Mouse (Mus musculus): Measurements from ENCODE around the gene Ctnnd2.

Ctnnd2 gene

GRCm38 (mm10) chr15:30867429-30867828 lies 695.0 kb downstream of the Ctnnd2 start:
- in situ Hi-C loops (cut with MboI, MseI), result no loop called here

DNA sequence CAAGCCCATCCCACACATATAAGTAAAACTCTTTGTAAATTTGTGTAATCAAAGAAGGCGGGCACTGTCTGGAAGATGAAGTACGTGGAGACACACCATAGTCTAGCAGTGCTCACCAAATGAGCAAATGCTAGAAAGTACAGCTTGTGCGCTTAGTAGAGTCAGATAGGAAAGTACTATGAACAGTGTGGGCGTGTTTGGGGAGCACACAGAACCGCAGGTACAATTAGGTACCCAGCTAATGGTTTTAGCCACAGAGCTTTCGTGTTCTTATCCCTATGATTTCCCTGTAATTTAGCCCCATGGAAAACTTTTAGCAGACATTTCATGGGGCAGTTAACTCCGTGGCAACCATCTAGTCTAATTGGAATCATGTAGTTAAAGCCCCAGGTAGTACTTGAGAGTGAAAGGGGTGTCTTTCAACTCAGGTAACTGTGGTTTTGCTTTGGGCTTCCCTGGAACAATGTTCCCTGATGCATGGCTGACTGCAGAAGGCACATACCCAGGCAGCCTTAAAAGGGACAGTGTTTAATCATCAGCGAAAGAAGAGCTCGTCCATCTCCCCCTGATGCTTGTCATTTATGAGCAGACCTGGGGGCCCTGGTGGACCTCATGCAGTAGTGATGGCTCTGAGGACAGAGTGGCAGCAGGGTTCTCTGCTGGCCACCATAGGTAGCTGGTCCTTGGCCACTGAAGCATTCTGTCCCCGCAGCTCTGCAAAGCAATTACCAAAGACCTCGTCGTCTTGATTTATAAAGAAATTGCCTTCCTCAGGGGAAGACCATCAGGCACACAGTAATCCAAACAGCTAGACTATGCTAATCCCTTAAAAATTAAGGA lies 697.5 kb downstream of the Ctnnd2 start:
- in situ Hi-C loops (cut with MboI, MseI), result no loop called here

DNA sequence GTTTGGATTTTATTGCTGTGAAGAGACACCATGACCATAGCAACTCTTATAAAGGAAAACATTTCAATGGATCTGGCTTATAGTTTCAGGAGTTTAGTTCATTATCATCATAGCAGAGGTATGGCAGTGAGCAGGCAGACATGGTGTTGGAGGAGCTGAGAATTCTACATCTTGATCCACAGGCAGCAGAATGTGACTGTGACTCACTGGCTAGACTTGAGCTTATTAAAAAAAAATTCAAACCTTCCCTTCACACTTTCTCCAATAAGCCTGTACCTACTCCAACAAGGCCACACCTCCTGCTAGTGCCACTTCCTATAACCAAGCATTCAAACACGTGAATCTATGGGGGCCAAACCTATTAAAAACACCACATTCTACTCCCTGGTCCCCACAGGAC lies 703.1 kb downstream of the Ctnnd2 start:
- in situ Hi-C loops (cut with MboI, MseI), result loop anchor here (25.0 kb wide), 1 partner anchor 1863 kb away; no protein-coding TSS in a partner anchor

DNA sequence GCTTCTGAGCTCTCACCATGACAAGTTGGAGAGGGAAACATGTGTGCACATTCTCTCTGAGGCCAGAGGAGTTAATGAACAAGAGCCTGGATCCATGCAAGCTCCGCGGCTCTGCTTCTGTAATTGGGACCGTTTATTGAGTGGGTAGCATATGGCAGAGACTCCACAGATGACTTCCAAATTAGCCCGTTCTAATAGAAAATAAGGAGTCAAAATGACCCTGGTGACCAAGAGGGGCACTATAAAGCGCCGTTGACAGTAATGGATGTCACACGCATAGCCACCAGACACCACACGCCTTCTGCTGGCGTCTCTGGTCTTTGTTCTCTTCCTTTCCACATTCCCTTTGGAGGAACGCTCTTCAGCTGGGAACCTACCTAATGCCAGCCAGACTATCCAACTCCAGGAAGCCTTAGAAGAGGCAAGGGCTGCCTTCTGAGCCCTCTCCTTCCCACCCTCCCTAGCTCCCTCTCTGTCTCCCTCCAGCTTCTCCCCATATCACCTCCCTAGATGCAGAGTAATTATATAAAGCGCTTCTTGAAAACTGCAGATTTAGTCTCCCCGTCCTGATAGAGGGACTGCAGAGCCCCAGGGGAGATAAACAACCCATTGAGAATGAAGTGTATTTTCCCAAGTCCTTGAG lies 712.4 kb downstream of the Ctnnd2 start:
- in situ Hi-C loops (cut with MboI, MseI), result loop anchor here (25.0 kb wide), 1 partner anchor 1873 kb away; no protein-coding TSS in a partner anchor

- in situ Hi-C loops (cut with MboI, MseI), result loop anchor here (25.0 kb wide), 1 partner anchor 1873 kb away; no protein-coding TSS in a partner anchor
These were observed 713.0 kb downstream of the Ctnnd2 start for GRCm38 (mm10) chr15:30885410-30885809.

- in situ Hi-C loops (cut with MboI, MseI), result loop anchor here (25.0 kb wide), 1 partner anchor 1875 kb away; no protein-coding TSS in a partner anchor
These were observed 715.2 kb downstream of the Ctnnd2 start for GRCm38 (mm10) chr15:30887559-30887958.

- in situ Hi-C loops (cut with MboI, MseI), result loop anchor here (25.0 kb wide), 1 partner anchor 1880 kb away; no protein-coding TSS in a partner anchor
These were observed 719.6 kb downstream of the Ctnnd2 start for GRCm38 (mm10) chr15:30891986-30892385.

- in situ Hi-C loops (cut with MboI, MseI), result loop anchor here (25.0 kb wide), 1 partner anchor 1883 kb away; no protein-coding TSS in a partner anchor
These were observed 722.7 kb downstream of the Ctnnd2 start for GRCm38 (mm10) chr15:30895063-30895462.

DNA sequence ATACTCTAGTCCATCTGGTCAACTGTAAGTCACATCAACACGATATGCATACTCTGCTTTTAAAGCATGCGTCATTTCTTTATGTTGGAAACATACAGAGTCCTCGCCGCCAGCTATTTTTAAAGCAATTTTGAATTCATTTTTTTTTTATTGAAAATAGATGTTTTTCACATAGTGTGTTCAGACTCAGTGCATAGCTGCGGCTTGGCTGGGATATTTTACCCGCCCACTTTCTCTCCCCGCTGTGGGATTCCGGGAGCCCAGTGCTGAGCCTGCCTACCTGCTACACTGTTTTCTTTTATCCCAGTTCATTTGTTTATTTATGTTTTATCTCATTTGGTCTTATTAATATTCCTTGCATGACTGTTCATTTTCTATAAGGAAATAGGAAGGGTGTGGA lies 724.9 kb downstream of the Ctnnd2 start:
- in situ Hi-C loops (cut with MboI, MseI), result loop anchor here (25.0 kb wide), 1 partner anchor 1885 kb away; no protein-coding TSS in a partner anchor

DNA sequence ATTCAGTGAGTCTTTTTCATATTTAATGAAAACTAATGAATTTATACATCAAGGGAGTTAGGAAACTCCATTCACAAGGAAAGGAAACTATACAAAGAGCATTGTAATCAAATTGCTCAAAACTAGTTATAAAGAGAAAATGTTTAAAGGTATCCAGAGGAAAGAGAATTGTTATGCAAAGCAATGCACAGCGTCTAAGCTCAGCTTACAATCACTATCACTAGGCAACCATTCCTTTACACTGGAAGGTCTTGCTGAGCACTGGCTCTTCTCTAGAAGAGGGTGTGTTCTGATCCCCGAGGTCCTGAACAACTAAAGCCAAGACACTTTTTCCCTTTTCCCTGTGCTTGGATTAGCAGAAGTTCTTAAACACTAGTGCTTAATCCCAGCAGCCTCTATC lies 735.6 kb downstream of the Ctnnd2 start:
- in situ Hi-C loops (cut with MboI, MseI), result no loop called here

DNA sequence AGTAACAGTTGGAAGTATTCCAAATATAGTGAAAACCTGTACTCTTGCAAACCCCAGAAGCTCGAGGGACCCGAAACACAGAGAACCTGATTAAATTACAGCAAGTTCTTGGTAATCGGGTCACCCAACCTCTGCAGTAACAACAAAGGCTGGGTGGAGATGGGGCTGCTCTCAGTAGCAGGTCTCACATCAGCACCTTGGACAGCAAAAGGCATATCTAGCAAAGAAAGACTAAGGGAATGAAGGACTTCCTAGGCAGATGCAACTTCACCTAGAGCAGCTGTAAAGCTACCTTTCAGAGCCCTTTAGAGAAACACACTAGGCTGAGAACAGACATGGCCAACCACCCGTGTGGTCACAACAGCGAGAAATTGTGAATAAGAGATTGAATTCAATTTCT lies 741.0 kb downstream of the Ctnnd2 start:
- in situ Hi-C loops (cut with MboI, MseI), result no loop called here

DNA sequence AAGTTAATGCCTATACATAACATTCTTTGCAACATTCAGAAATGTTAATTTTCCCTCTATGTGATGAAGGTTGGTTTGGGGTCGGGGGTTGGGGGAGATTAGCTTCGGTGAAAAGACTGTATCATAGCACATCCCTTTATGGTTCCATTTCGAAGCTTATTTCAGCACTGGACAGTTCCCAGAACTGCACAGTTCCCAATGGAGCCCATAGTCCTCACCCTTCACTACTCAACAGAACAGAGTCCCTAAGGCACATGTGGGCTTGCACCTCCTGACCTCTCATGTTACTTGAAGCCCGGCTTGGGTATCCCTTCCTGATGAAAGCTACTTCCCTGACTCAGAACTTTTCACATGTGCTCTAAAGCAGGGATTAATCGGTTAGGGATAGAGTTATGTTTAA lies 753.4 kb downstream of the Ctnnd2 start:
- in situ Hi-C loops (cut with MboI, MseI), result loop anchor here (10.0 kb wide), 1 partner anchor 339 kb away; no protein-coding TSS in a partner anchor

GRCm38 (mm10) chr15:30927632-30928031 lies 755.2 kb downstream of the Ctnnd2 start:
- in situ Hi-C loops (cut with MboI, MseI), result loop anchor here (10.0 kb wide), 1 partner anchor 337 kb away; no protein-coding TSS in a partner anchor

- in situ Hi-C loops (cut with MboI, MseI), result no loop called here
These were observed 759.5 kb downstream of the Ctnnd2 start for GRCm38 (mm10) chr15:30931906-30932305.

DNA sequence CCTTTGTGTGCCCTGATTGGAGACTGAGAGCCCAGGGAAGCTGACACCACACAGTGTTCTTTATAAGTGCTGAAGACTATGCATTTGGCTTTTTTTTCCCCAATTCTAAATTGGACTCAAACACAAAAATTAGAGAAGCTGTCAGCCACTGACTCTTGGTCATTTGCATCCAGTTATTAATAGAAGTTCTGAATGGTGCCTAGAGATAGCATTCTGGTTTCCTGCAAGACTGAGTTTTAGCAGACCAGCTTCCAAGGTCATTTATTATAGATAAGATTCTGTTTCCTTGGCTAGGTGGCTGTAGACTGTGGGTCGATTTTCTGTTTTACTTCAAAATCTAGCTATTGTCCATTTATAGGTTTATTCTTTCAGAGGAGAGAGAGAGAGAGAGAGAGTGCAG lies 773.5 kb downstream of the Ctnnd2 start:
- in situ Hi-C loops (cut with MboI, MseI), result no loop called here

DNA sequence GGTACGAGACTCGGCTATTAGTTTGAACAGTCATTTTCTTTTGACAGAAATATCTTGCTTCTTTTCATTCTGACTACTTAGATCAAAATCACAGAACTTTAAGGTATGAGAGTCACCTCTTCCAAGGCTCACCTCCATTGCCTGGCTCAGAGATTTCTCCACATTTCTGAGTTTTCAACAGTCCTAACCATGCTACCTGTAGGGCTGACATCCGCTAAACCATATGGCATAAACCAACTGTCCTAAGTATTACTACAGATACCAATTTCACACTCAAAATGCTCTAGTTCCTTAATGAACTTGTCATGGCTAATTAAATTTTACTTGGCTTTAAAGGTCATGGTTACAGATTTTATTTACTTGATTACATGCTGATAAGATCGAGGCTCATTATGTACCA lies 786.1 kb downstream of the Ctnnd2 start:
- in situ Hi-C loops (cut with MboI, MseI), result no loop called here

DNA sequence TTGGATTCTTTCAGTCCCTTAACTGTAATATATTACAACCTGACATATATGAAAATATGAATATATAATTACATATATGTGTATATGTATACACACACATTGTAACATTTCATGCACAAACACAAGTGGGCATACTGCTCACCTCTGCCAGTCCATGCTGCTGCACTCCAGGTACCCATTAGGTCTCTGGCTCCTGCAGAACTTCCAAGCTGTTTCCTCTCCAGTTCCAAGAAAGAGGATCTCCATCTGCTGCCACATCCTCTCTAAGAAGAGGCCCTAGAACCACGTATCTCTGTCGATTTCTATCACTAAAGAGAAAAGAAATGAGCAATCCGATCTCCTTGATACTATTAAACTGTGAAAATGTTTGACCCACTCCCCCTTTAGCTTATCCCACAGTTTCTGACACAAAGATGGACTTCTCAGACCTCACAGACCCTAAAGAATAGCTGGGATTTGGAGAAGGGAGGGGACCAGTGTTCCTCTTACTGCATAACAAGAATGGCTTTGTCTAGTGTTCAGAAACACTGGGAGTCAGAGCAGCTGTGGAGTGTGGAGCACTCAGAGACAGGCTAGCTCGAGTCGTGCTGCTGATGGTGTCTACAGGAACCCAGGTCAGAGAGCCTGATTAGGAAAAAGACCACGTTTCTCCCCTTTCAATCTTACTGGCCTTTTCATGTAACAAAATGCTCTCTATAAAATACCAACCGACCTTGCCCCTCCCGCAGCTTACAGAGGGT lies 790.2 kb downstream of the Ctnnd2 start:
- in situ Hi-C loops (cut with MboI, MseI), result no loop called here

- in situ Hi-C loops (cut with MboI, MseI), result no loop called here
These were observed 791.7 kb downstream of the Ctnnd2 start for GRCm38 (mm10) chr15:30964046-30964445.

GRCm38 (mm10) chr15:30964865-30965679 lies 792.7 kb downstream of the Ctnnd2 start:
- in situ Hi-C loops (cut with MboI, MseI), result no loop called here

GRCm38 (mm10) chr15:30966826-30967225 lies 794.4 kb downstream of the Ctnnd2 start:
- in situ Hi-C loops (cut with MboI, MseI), result no loop called here

- in situ Hi-C loops (cut with MboI, MseI), result no loop called here
These were observed 802.0 kb downstream of the Ctnnd2 start for GRCm38 (mm10) chr15:30974436-30974835.
